Mouse (Mus musculus): ENCODE results near the gene Babam2.
"Not testable (repeated sequence)": the region's sequence is repeated elsewhere in the genome, so short reads cannot be mapped to it uniquely, and the experiment has no call there.

Gene Babam2

GRCm38 (mm10) chr5:31787201-31787600 is 89.7 kb downstream of the Babam2 start:
- no peak for DNase-seq (ENCODE audit: low spot score)

DNA sequence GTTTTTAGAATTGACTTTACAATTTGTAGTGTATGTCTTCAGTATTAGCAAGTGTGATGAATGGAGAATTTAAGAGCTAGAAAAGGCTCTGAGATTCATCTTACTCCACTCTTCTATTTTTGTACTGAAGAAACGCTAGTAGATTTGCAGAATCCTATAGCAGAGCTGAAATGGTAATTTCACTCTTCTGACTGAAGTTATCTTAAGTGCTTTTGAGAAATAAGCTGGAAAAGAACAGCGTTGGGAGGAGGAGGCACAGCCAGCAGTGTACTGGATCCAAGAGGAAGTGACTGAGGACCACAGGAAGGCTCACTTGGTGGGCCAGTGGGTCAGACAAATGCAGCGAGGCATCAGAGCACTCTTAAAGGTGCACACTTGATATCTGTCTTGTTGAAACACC is 90.1 kb downstream of the Babam2 start:
- no peak for DNase-seq (ENCODE audit: low spot score)

GRCm38 (mm10) chr5:31792338-31792737 is 94.9 kb downstream of the Babam2 start:
- DNase-seq (ENCODE audit: low spot score): no peak

GRCm38 (mm10) chr5:31792863-31793262 is 95.4 kb downstream of the Babam2 start:
- no peak for DNase-seq (ENCODE audit: low spot score)

GRCm38 (mm10) chr5:31795414-31795813 is 97.9 kb downstream of the Babam2 start:
- no peak for DNase-seq (ENCODE audit: low spot score)

DNA sequence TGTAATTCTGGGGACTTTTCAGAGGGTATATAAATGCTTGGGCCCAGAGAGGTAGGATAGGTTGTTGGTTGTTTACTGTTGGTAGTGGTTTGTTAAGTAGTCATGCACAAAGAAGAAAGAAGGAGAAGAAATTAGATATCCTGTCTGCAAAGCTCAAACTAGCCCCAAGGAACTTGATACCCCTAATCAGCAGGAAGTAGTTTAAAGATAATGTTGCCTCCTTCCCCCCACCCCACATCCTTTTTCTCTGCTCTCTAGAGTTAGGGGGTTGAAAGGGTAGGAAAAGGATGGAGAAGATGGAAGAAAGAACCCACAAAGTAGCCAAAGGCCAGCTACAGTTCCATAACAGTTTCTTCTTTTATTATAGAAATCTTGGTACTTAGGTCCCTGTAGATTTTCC is 99.5 kb downstream of the Babam2 start:
- DNase-seq (ENCODE audit: low spot score): no peak

DNA sequence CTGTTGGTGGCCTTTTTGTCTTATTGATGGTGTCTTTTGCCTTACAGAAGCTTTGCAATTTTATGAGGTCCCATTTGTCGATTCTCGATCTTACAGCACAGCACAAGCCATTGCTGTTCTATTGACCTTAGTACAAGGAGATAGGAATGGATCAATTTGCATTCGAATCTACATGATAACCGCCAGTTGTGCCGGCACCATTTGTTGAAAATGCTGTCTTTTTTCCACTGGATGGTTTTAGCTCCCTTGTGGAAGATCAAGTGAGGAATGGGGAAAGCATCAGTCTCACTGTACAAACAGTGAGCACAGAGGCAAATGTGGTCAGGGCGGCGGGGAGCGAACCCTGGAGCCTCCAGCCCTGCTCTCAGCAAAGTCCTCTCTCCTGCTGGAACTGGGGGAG is 106.7 kb downstream of the Babam2 start:
- DNase-seq (ENCODE audit: low spot score): not testable (repeated sequence)

DNA sequence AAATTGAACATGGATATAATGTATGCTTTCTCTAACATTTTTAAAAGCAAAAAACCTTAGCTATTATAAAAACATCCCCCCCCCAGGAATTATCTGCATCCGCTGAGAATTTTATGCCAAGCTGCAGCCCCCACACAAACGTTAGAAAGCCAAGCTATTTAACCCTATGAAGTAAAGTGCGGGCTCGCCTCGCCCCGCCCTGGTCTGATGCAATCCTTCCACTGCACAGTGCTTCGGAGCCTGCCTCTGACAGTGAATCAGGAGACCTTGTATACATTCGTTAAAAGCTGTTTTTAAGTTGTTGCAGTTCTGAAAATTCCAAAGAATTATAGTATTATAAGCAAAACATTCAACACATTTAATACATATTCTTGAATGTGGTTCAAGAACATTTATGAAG is 107.3 kb downstream of the Babam2 start:
- DNase-seq (ENCODE audit: low spot score): no peak

DNA sequence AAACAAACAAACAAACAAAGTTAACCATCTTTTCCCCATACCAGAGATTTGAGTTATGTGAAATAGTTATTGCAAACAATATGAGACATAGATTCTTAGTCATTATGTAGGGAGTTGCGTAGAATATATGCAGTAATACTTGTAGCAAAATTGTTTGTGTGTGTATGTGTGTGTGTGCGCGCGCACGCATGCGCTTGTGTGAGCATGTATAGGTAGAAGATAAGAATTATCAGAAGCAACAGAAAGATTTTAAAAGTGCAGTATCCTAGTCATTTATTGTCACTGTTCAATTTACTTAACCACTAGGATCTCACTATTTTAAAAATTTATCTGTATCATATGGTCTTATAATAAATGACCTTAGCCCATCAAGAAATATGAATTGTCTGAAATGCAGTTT is 109.8 kb downstream of the Babam2 start:
- no peak for DNase-seq (ENCODE audit: low spot score)

- DNase-seq (ENCODE audit: low spot score): no peak
Measured at GRCm38 (mm10) chr5:31808271-31808670, 110.8 kb downstream of the Babam2 start.

- DNase-seq (ENCODE audit: low spot score): peak; percentile 7
Measured at GRCm38 (mm10) chr5:31810796-31811662, 113.5 kb downstream of the Babam2 start.

DNA sequence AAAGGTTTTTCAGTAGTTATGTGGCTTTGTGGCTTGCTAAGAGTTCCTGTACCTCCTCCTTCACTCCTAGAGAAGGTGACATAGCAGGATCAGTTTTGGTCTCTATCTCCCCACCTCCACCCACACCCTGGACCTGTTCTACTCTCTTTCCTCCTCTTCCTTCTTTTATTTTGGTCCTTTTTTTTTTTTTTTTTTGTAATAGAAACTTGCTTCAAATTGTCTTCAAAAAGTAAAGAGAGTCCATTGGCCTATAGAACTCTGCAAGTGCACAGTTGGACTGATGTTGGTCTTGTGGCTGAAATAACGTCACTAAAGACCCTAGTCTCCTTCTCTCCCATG is 114.1 kb downstream of the Babam2 start:
- DNase-seq (ENCODE audit: low spot score): no peak

DNA sequence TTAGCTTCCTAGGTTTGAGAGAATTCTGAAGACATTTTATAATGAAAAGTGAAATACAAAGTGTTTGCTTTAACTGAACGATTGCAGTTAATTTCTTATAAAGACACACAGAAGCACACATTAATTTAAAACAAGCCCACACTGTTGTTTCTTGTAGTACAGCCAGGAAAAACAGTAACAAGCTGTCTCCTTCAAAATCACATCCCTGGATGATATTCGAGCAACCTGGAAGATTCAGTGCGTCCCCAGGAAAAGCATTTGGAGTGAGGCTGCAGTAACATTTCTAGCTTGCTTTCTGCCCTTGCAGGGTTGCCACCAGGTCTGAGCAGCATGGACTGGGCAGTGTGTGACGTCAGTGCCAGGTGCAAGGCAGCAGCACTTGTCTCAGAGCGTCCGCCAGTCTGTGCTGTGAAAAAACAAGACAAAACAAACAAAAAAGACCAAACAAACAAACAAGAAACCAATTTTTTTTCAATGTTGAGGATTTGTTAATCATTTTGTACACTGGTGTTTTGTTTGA is 115.7 kb downstream of the Babam2 start:
- DNase-seq (ENCODE audit: low spot score): no peak

DNA sequence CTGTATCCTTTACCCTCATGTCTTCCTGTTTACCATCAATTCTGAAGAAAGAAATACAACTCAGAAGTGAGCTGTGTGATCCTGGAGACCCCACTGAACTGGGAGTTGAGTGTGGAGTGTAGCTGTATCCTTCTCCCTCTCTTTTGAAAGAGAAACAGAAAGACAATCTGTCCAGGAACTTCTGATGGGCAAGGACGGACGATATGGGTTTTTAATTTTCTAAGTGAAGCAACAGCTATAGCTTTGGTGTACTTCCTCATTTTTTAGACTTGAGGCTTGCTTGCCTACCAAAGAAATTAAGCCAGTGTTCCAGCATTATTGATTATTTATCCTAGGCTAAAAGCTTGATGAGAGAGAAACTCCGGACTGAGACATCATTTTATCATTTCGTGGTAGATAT is 116.6 kb downstream of the Babam2 start:
- no peak for DNase-seq (ENCODE audit: low spot score)

- DNase-seq (ENCODE audit: low spot score): peak; percentile 58
Measured at GRCm38 (mm10) chr5:31815129-31815528, 117.6 kb downstream of the Babam2 start.

GRCm38 (mm10) chr5:31816082-31816481 is 118.6 kb downstream of the Babam2 start:
- no peak for DNase-seq (ENCODE audit: low spot score)

DNA sequence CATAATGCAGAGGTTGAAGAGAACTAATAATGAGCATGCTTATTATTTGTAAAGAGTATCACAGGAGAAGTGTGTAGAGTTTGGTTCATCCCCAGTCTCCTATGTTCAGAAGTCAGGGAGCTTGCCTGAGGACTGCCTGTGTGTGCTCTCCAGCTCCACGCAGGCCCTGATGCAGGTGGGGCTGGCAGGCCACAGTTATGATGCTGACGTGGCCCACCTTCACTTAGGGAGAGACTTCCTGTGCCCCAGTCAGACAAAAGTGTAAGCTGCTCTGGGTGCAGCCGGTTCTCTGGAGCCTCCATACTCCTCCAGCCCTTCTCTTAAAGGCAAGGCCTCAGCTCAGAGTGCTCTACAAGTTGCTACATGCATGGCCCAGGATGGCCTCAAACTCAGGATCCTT is 123.3 kb downstream of the Babam2 start:
- DNase-seq (ENCODE audit: low spot score): no peak

DNA sequence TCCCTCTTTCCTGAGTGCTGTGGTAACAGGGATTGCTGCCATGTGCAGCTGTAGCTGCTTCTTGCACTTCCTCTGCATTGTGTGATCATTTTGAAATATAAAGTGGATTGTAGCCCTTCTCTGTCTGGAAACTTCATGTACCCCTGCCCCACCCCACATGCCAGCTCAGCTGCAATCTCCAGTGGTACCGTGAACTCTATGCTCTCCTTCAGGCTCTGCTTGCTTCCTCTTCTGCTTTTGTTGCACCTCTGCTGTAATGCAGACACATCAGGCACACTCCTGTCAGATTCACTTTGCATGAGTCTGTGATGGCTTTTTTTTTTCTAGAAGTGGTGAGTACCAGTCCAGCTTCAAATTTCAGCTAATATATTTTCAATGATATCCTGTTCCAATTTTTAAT is 123.7 kb downstream of the Babam2 start:
- no peak for DNase-seq (ENCODE audit: low spot score)

- no peak for DNase-seq (ENCODE audit: low spot score)
Measured at GRCm38 (mm10) chr5:31823673-31824072, 126.2 kb downstream of the Babam2 start.

- DNase-seq (ENCODE audit: low spot score): no peak
Measured at GRCm38 (mm10) chr5:31824126-31824525, 126.6 kb downstream of the Babam2 start.

- no peak for DNase-seq (ENCODE audit: low spot score)
Measured at GRCm38 (mm10) chr5:31827304-31827703, 129.8 kb downstream of the Babam2 start.

- DNase-seq (ENCODE audit: low spot score): no peak
Measured at GRCm38 (mm10) chr5:31827896-31828295, 130.4 kb downstream of the Babam2 start.

- no peak for DNase-seq (ENCODE audit: low spot score)
Measured at GRCm38 (mm10) chr5:31828747-31829146, 131.3 kb downstream of the Babam2 start.

DNA sequence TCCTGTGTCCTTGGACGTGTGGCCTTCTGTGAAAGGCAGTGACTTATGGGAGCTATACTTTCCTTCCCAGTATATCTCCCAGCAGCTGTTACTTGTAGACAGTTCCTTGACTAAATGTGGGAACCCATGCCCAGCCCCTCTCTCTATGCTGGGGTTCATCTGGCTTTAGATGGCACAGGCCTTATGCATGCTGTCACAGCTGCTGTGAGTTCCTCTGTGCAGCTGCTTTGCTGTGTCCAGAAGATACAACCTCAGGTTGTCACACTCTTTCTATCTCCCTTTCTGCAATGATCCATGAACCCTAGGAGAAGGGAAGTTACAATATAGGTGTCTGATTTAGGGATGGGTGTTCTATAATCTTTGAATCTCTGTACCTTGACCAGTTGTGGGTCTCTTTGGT is 132.1 kb downstream of the Babam2 start:
- no peak for DNase-seq (ENCODE audit: low spot score)

Data from embryo, embryonic 10.5 days (tissue).